Mouse (Mus musculus) cerebellum, postnatal 10 days (tissue): Measurements from ENCODE around the gene Prss8.
"Not testable (repeated sequence)": the region's sequence is repeated elsewhere in the genome, so short reads cannot be mapped to it uniquely, and the experiment has no call there.

Experiments
- DNase-seq, 2 experiments: peaks; one replicate each; pipeline ENCODE4 v3.0.0; 2021; ENCODE audit warnings: mixed read lengths in 2 of 2

Gene Prss8

GRCm38 (mm10) chr7:127927726-127928125, 2.2 kb downstream of the Prss8 start:
- no peak for DNase-seq

- no peak for DNase-seq
Observed at GRCm38 (mm10) chr7:127926846-127927245, 3.1 kb downstream of the Prss8 start.

- no peak for DNase-seq
Observed at GRCm38 (mm10) chr7:127926066-127926465, 3.8 kb downstream of the Prss8 start.

GRCm38 (mm10) chr7:127925252-127925651, 4.7 kb downstream of the Prss8 start:
- no peak for DNase-seq

GRCm38 (mm10) chr7:127923714-127924113, 6.2 kb downstream of the Prss8 start:
- DNase-seq = no peak

GRCm38 (mm10) chr7:127922451-127923275, 7.2 kb downstream of the Prss8 start:
- DNase-seq = no peak

- DNase-seq = no peak
Observed at GRCm38 (mm10) chr7:127921516-127921915, 8.4 kb downstream of the Prss8 start.

- peak in 1 of 2 experiments; percentile 59 for DNase-seq
Observed at GRCm38 (mm10) chr7:127919290-127919689, 10.6 kb downstream of the Prss8 start.

GRCm38 (mm10) chr7:127918203-127918602, 11.7 kb downstream of the Prss8 start:
- peak; percentile 66 to 72 for DNase-seq

GRCm38 (mm10) chr7:127915293-127915692, 14.6 kb downstream of the Prss8 start:
- DNase-seq = no peak

- no peak for DNase-seq
Observed at GRCm38 (mm10) chr7:127912938-127913337, 17.0 kb downstream of the Prss8 start.

GRCm38 (mm10) chr7:127912190-127912871, 17.6 kb downstream of the Prss8 start, which contains the start of gene Kat8:
Gene Kat8, plus strand, starts transcription at chr7:127912516.
- DNase-seq = peak; percentile 95 to 96

- no peak for DNase-seq
Observed at GRCm38 (mm10) chr7:127908656-127909055, 21.2 kb downstream of the Prss8 start.

GRCm38 (mm10) chr7:127907939-127908338, 22.0 kb downstream of the Prss8 start:
- no peak for DNase-seq

GRCm38 (mm10) chr7:127903971-127904796, 25.7 kb downstream of the Prss8 start, which contains the start of gene Bckdk:
Gene Bckdk, plus strand, starts transcription at chr7:127904082.
- DNase-seq = peak; percentile 86 to 88

GRCm38 (mm10) chr7:127901772-127902171, 28.1 kb downstream of the Prss8 start:
- DNase-seq = no peak

GRCm38 (mm10) chr7:127899997-127900396, 29.9 kb downstream of the Prss8 start:
- DNase-seq = no peak

GRCm38 (mm10) chr7:127898179-127898956, 31.5 kb downstream of the Prss8 start:
- DNase-seq = no peak

GRCm38 (mm10) chr7:127897542-127897941, 32.4 kb downstream of the Prss8 start:
- DNase-seq = no peak

- peak; percentile 86 to 91 for DNase-seq
Observed at GRCm38 (mm10) chr7:127896384-127896783, 33.5 kb downstream of the Prss8 start.

GRCm38 (mm10) chr7:127895891-127896290, 34.0 kb downstream of the Prss8 start:
- not testable (repeated sequence) for DNase-seq

GRCm38 (mm10) chr7:127895442-127895841, 34.5 kb downstream of the Prss8 start, which contains the start of the genes Gm21974 and Vkorc1:
Gene Gm21974, minus strand, starts transcription at chr7:127895454.
Gene Vkorc1, minus strand, starts transcription at chr7:127895617.
- peak; percentile 97 to 98 for DNase-seq
